Mouse (Mus musculus): ENCODE measurements around the gene Jam2. TPM values are rescaled to one million over a fixed set of nuclear protein-coding genes. Genes with fewer than 3 reads are reported as not detected.

Gene Jam2
- 2.1 and 4.1 TPM in 2 replicates for polyA plus RNA-seq (2012; rRNA removed)

DNA sequence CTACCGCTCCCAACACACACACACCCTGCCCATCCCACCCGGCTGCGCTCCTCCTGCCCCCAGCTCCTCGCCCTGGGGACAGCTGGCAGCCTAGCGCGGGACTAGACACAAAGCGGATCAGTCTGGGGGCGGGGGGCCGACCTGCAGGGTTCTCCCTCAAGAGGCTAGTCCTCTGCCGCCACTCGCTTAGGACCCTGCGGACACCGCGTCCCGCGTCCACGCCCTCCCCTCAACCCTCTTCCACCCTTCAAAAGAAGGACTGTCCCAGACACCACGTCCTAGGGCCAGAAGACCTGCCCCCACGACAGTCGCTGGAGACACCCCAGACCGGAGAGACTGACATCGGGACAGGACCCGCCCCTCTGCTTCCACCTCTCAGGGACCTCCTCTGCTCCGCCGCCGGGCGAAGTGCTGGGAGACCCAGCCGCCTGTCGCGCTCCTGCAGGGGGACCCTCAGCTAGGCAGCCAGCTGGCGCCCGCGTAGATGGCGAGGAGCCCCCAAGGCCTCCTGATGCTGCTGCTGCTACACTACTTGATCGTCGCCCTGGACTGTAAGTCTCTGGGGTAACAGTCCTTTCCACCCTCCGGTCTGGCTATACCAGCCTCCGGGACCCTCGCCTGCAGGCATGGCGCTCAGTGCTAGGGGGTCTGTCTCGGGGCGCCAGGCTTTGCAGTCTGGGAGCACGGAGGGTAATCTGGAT, at the start of gene Jam2:
Gene Jam2, plus strand, starts transcription at position 121 of the 701 bp plus-strand sequence.
- Histone ChIP-seq H3K27ac (ENCODE audit: control insufficient read depth, insufficient read depth, low read length) (no peak within 1 kb of the TSS), H3K4me1 (replicated peaks; ENCODE audit: control insufficient read depth, insufficient read depth, low read length) (0 out of 2 replicates have a peak, but pooled peaks cover 3% of the 10 kb centered on the region), H3K27me3 (ENCODE audit: control insufficient read depth, insufficient read depth, low read length) (peaks cover 6% of the 10 kb centered on the region), H3K4me3 (ENCODE audit: control insufficient read depth, insufficient read depth, low read length) (peak within 1 kb of the TSS; percentile 28), H3K36me3 (ENCODE audit: control insufficient read depth, insufficient read depth, low read length) (no peaks in the 10 kb centered on the region)
- under 1% methylated on average over 43 of the region's 43 CpGs for WGBS
- TF ChIP-seq CTCF (IDR thresholded peaks at IDR 0.05; ENCODE audit: borderline replicate concordance, control insufficient read depth, extremely low read depth, insufficient read depth, low read length, poor library complexity), result no peak
- TF ChIP-seq POLR2A (IDR thresholded peaks at IDR 0.05; ENCODE audit: control insufficient read depth, extremely low read depth, insufficient read depth, low read length, poor library complexity), result no peak
- DNase-seq, result peak; percentile 3

DNA sequence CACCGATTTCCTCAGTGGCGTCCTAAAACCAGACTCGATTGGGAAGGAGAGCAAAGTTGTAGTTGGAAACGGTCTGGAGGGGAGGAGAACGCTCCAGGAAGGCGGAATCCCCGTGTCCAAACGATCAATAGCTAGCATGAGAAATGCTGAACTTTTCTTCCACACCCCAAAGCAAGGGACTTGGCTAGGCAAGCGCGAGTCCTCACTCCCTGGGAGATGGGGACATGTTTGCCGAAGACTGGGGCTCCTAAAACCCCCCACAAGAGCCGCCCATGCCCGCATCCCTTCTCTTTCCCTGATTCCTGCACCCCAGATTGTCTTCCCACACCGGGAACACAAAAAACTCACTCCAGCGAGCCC, 39.1 kb upstream of the Jam2 start:
- Histone ChIP-seq H3K4me3 (ENCODE audit: control insufficient read depth, insufficient read depth, low read length) (peak overlapping the region; percentile 84), H3K4me1 (replicated peaks; ENCODE audit: control insufficient read depth, insufficient read depth, low read length) (peaks cover 4% of the 10 kb centered on the region), H3K36me3 (ENCODE audit: control insufficient read depth, insufficient read depth, low read length) (peaks cover 8% of the 10 kb centered on the region), H3K27me3 (ENCODE audit: control insufficient read depth, insufficient read depth, low read length) (no peaks in the 10 kb centered on the region), H3K27ac (ENCODE audit: control insufficient read depth, insufficient read depth, low read length) (no peak overlapping the region)
- no peak for DNase-seq
- TF ChIP-seq POLR2A (IDR thresholded peaks at IDR 0.05; ENCODE audit: control insufficient read depth, extremely low read depth, insufficient read depth, low read length, poor library complexity) (no peak), CTCF (IDR thresholded peaks at IDR 0.05; ENCODE audit: borderline replicate concordance, control insufficient read depth, extremely low read depth, insufficient read depth, low read length, poor library complexity) (no peak)
- 2% methylated on average over 15 of the region's 15 CpGs for WGBS

DNA sequence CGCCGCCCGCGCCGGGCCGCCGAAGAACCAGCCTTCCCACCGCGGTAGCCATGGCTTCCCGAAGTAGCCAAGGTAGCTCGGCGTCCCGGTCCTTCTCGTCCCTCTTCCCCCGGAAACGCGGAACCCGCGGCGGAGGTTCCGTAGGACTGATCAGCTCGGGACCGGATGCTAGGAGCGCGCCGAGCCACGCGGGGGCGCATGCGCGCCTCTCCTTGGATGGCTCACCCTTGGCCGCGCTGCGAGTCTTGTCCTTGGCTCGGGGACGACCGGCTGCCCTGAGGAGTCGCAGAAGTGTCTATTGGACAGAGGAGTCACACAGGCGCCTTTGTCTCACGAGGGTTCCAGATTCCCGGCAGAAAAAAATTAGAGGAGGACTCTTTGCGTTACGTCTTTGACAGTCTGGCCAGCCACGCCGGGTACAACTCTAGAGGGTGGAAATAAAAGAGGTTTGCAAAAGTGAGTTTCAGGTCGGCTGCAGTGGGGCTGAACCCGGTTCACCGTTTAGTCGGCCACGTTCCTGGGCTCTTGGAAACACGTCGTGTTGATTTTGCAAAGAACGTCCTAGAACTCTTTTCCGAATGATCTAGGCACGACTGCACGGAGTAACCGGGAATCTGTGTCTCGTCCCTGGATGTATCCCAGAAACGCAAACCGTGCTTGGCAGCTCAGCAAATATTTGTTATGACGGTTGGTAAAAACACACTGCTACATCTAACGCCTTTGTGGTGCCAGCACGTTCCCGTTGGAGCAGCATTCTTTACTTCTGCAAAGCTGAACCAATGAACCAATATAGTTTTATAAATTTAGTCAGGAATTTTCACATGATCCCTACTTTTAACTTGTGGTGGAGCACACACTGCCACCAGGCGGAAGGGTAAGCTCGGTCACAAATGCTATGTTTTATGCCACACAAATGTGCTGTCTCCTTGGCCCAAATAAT, 38.5 kb upstream of the Jam2 start, which contains the start of gene Mrpl39:
Gene Mrpl39, minus strand, starts transcription at position 577 of the 940 bp plus-strand sequence.
- WGBS, result under 1% methylated on average over 66 of the region's 66 CpGs
- peak; percentile 97 for DNase-seq
- Histone ChIP-seq H3K4me1 (replicated peaks; ENCODE audit: control insufficient read depth, insufficient read depth, low read length) (peaks cover 4% of the 10 kb centered on the region), H3K27me3 (ENCODE audit: control insufficient read depth, insufficient read depth, low read length) (no peaks in the 10 kb centered on the region), H3K4me3 (ENCODE audit: control insufficient read depth, insufficient read depth, low read length) (peak within 1 kb of the TSS; percentile 84), H3K36me3 (ENCODE audit: control insufficient read depth, insufficient read depth, low read length) (peaks cover 8% of the 10 kb centered on the region), H3K27ac (ENCODE audit: control insufficient read depth, insufficient read depth, low read length) (peak within 1 kb of the TSS; percentile 27; the same call in 1 of the 2 replicates)
- peak; percentile 61 for TF ChIP-seq POLR2A (IDR thresholded peaks at IDR 0.05; ENCODE audit: control insufficient read depth, extremely low read depth, insufficient read depth, low read length, poor library complexity)
- TF ChIP-seq CTCF (IDR thresholded peaks at IDR 0.05; ENCODE audit: borderline replicate concordance, control insufficient read depth, extremely low read depth, insufficient read depth, low read length, poor library complexity), result peak; percentile 90

DNA sequence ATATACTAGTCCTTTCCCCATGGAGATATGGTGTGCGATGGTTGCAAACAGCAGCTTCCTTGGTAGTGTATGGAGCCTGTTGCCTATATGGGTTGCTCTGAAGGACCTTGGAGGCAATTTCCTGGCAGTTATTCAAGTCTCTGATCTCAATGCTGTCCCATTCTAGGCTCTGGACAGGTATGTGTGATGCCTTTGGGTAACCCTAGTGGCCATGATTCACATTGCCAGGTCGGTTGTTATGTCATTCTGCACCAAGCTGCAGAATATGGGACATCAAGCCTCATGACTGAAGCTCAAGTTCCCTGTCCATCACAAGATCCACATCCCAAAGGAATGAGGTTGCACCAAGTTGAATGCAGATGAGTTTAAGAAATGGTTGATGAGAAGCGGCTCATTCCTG, 36.6 kb upstream of the Jam2 start:
- TF ChIP-seq POLR2A (IDR thresholded peaks at IDR 0.05; ENCODE audit: control insufficient read depth, extremely low read depth, insufficient read depth, low read length, poor library complexity) (no peak), CTCF (IDR thresholded peaks at IDR 0.05; ENCODE audit: borderline replicate concordance, control insufficient read depth, extremely low read depth, insufficient read depth, low read length, poor library complexity) (no peak)
- H3K4me3 ChIP-seq (ENCODE audit: control insufficient read depth, insufficient read depth, low read length), result no peak overlapping the region

DNA sequence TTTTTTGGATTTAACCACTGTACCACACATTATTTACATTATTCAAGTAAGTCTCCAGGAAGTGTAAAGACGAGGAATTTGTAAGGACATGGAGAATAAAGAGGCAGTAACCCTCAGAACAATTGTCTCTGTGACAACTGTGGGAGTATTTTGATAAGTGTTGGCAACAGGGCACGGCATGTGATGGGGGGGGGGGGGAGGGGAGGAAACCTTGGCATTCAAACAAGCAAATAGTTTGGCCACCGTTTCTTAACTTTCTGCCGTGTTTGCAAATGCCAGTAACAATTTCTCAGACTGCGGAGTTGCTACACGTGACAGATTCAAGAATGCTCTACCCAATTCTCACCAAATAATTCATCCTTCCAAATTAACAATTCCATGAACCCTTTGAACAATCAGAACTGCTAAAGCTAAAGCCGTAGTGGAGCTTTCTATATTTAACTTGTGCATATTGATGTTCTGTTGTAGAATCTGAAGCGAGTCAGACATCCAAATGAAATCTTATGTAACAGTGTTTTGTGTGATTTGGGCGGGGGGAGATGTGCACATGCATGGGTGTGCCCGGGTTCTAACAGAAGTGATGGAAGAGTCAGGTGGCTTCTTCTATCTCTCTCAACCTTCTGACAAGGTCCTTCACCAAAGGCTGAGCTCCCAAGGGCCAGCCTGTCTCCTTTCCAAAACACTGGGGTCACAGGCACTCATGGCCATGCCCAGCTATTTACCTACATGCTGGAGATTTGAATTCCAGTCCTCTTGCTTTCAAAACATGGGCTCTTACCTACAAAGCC, 29.0 kb upstream of the Jam2 start:
- H3K27ac ChIP-seq (ENCODE audit: control insufficient read depth, insufficient read depth, low read length), result no peak overlapping the region
- H3K27me3 ChIP-seq (ENCODE audit: control insufficient read depth, insufficient read depth, low read length), result no peaks in the 10 kb centered on the region
- no peaks in the 10 kb centered on the region for H3K4me1 ChIP-seq (replicated peaks; ENCODE audit: control insufficient read depth, insufficient read depth, low read length)
- no peak for DNase-seq
- H3K36me3 ChIP-seq (ENCODE audit: control insufficient read depth, insufficient read depth, low read length), result no peaks in the 10 kb centered on the region
- 83% methylated on average over 10 of the region's 10 CpGs for WGBS
- H3K4me3 ChIP-seq (ENCODE audit: control insufficient read depth, insufficient read depth, low read length), result no peak overlapping the region
- TF ChIP-seq CTCF (IDR thresholded peaks at IDR 0.05; ENCODE audit: borderline replicate concordance, control insufficient read depth, extremely low read depth, insufficient read depth, low read length, poor library complexity) (no peak), POLR2A (IDR thresholded peaks at IDR 0.05; ENCODE audit: control insufficient read depth, extremely low read depth, insufficient read depth, low read length, poor library complexity) (no peak)

More for the DNA sequence above, 36.6 kb upstream of the Jam2 start:
- WGBS, result 70% methylated on average over 3 of the region's 3 CpGs
- H3K4me1 ChIP-seq (replicated peaks; ENCODE audit: control insufficient read depth, insufficient read depth, low read length), result peaks cover 4% of the 10 kb centered on the region
- no peaks in the 10 kb centered on the region for H3K36me3 ChIP-seq (ENCODE audit: control insufficient read depth, insufficient read depth, low read length)
- H3K27me3 ChIP-seq (ENCODE audit: control insufficient read depth, insufficient read depth, low read length), result no peaks in the 10 kb centered on the region
- H3K27ac ChIP-seq (ENCODE audit: control insufficient read depth, insufficient read depth, low read length), result no peak overlapping the region
- DNase-seq, result no peak

Measured in thymus, adult 2 months (tissue).